Mouse (Mus musculus): ENCODE data around the gene Me1. TPM values are rescaled to one million over a fixed set of nuclear protein-coding genes. Genes with fewer than 3 reads are reported as not detected.
A peak's percentile ranks its signal among the peaks of the same experiment; 100 is the strongest.

Gene Me1
- total and polyA plus RNA-seq, 2 experiments from 2014 or later, result 9.2 to 35.1 TPM

DNA sequence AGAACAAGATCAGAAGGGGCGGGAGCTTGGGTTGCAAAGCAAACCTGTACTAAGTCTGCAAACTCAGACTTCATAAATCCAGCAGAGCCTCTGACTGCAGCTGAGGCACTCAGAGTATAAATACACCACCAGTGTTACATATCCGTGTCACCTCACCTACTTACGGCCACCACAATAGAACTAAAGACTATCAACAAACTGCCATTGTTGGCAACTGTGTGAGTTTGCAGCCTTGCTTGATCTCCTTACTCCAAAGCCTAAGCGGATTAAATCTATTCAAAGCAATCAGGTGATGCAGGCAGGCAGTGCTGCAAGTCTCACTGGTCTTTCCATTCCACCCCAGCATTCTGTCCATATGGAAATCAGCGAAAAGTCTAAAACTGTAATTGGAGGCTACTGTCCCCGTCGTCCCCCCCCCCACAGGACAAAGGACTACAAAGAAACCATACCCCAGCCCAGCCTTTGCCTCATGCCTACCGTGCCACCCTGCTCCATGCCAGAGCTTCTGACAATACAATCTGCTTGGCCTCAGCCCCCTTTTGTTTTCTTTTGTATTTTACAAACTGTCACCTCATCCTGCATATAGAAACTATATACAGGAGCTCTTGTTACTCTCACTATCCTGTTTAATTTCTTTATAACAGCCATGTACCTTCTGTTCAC lies 27.0 kb downstream of the Me1 start:
- TF ChIP-seq EP300 (IDR thresholded peaks at IDR 0.05; ENCODE audit: low read depth) (no peak), CTCF (IDR thresholded peaks at IDR 0.05; ENCODE audit: low read depth) (no peak)
- no peak overlapping the region for H3K4me3 ChIP-seq (ENCODE audit: low read depth, low read length)
- DNase-seq (ENCODE audit: low spot score) (peak; percentile 23), ATAC-seq (ENCODE audit: insufficient read depth, low read depth) (peak; percentile 53)
- 44% methylated on average over 8 of the region's 8 CpGs for WGBS
- H3K9me3 ChIP-seq (replicated peaks; ENCODE audit: control insufficient read depth, low read length), result no peaks in the 10 kb centered on the region
- H3K27me3 ChIP-seq (ENCODE audit: control insufficient read depth, insufficient read depth, low read length), result no peaks in the 10 kb centered on the region
- no peaks in the 10 kb centered on the region for H3K36me3 ChIP-seq (replicated peaks; ENCODE audit: control insufficient read depth, insufficient read depth, low read length)
- no peak overlapping the region for H3K9ac ChIP-seq (replicated peaks; ENCODE audit: low read depth, low read length)
- H3K4me2 ChIP-seq (ENCODE audit: low read depth, low read length), result no peak overlapping the region
- H3K4me1 ChIP-seq (ENCODE audit: control insufficient read depth, insufficient read depth), result no peaks in the 10 kb centered on the region; the same call in 1 of the 2 replicates
- H3K27ac ChIP-seq (ENCODE audit: low read depth), result no peak overlapping the region; the same call in 1 of the 2 replicates

DNA sequence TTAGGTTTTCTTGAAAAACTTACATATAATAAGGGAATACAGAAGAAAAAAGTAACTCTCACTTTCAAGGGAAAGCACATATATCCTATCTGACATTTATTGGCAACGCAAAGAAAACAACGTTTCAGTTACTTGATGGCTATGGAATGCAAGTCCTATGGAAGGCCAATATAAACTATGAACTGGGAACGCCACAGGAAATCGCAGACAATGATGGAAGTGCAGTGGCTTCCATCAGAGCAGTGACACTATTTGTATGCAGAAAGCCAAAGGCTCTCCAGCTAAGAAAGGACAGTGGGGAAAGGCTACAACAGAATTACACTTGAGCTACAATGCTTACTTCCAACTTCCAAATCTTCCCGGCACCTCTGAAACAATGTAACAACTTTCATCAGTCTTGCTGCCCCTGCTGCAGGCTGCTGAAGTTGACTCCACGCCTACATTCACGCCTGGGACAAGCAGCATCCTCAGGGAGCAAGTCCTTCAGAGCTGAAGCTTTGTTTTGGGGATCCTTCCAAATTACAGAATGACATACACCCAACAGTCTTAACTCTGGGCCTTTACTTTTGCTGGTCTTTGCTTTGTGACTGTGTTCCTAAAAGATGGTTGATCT lies 28.5 kb downstream of the Me1 start:
- peak overlapping the region; percentile 12; the same call in 1 of the 2 replicates for H3K27ac ChIP-seq (ENCODE audit: low read depth)
- no peaks in the 10 kb centered on the region for H3K9me3 ChIP-seq (replicated peaks; ENCODE audit: control insufficient read depth, low read length)
- no peak for ATAC-seq (ENCODE audit: insufficient read depth, low read depth)
- H3K36me3 ChIP-seq (replicated peaks; ENCODE audit: control insufficient read depth, insufficient read depth, low read length), result no peaks in the 10 kb centered on the region
- no peaks in the 10 kb centered on the region; the same call in 1 of the 2 replicates for H3K4me1 ChIP-seq (ENCODE audit: control insufficient read depth, insufficient read depth)
- H3K4me2 ChIP-seq (ENCODE audit: low read depth, low read length), result no peak overlapping the region
- H3K27me3 ChIP-seq (ENCODE audit: control insufficient read depth, insufficient read depth, low read length), result no peaks in the 10 kb centered on the region
- peak; percentile 13 for DNase-seq (ENCODE audit: low spot score)
- TF ChIP-seq CTCF (IDR thresholded peaks at IDR 0.05; ENCODE audit: low read depth) (no peak), EP300 (IDR thresholded peaks at IDR 0.05; ENCODE audit: low read depth) (no peak)
- H3K9ac ChIP-seq (replicated peaks; ENCODE audit: low read depth, low read length), result no peak overlapping the region
- WGBS, result 67% methylated on average over 7 of the region's 7 CpGs
- no peak overlapping the region for H3K4me3 ChIP-seq (ENCODE audit: low read depth, low read length)

DNA sequence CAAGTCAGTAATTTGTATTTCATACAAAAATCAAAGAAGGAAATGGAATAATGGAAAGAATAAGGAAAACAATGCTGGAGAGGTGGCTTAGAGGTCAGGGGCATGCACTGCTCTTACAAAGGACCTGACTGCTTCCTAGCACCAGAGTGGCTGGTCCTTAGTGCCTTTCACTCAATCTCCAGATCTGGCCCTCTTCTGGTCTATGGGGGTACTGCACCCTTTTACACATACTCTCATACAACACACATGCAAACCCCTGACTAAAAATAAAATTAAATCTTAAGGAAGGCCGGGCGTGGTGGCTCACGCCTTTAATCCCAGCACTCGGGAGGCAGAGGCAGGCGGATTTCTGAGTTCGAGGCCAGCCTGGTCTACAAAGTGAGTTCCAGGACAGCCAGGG lies 34.1 kb downstream of the Me1 start:
- Histone ChIP-seq H3K9me3 (replicated peaks; ENCODE audit: control insufficient read depth, low read length) (no peaks in the 10 kb centered on the region), H3K27me3 (ENCODE audit: control insufficient read depth, insufficient read depth, low read length) (no peaks in the 10 kb centered on the region), H3K36me3 (replicated peaks; ENCODE audit: control insufficient read depth, insufficient read depth, low read length) (no peaks in the 10 kb centered on the region), H3K4me1 (ENCODE audit: control insufficient read depth, insufficient read depth) (no peaks in the 10 kb centered on the region), H3K9ac (replicated peaks; ENCODE audit: low read depth, low read length) (no peak overlapping the region), H3K4me2 (ENCODE audit: low read depth, low read length) (no peak overlapping the region), H3K27ac (ENCODE audit: low read depth) (no peak overlapping the region), H3K4me3 (ENCODE audit: low read depth, low read length) (no peak overlapping the region)
- no peak for DNase-seq (ENCODE audit: low spot score)
- TF ChIP-seq CTCF (IDR thresholded peaks at IDR 0.05; ENCODE audit: low read depth), result no peak
- no peak for ATAC-seq (ENCODE audit: insufficient read depth, low read depth)
- WGBS, result 97% methylated on average over 6 of the region's 6 CpGs

GRCm38 (mm10) chr9:86661266-86661665 lies 34.5 kb downstream of the Me1 start:
- TF ChIP-seq EP300 (IDR thresholded peaks at IDR 0.05; ENCODE audit: low read depth), result no peak
- TF ChIP-seq CTCF (IDR thresholded peaks at IDR 0.05; ENCODE audit: low read depth), result no peak
- Histone ChIP-seq H3K4me3 (ENCODE audit: low read depth, low read length) (no peak overlapping the region), H3K9me3 (replicated peaks; ENCODE audit: control insufficient read depth, low read length) (no peaks in the 10 kb centered on the region), H3K4me1 (ENCODE audit: control insufficient read depth, insufficient read depth) (no peaks in the 10 kb centered on the region), H3K36me3 (replicated peaks; ENCODE audit: control insufficient read depth, insufficient read depth, low read length) (no peaks in the 10 kb centered on the region), H3K9ac (replicated peaks; ENCODE audit: low read depth, low read length) (no peak overlapping the region), H3K27ac (ENCODE audit: low read depth) (no peak overlapping the region), H3K27me3 (ENCODE audit: control insufficient read depth, insufficient read depth, low read length) (no peaks in the 10 kb centered on the region), H3K4me2 (ENCODE audit: low read depth, low read length) (no peak overlapping the region)
- 91% methylated on average over 3 of the region's 3 CpGs for WGBS
- DNase-seq (ENCODE audit: low spot score), result no peak
- ATAC-seq (ENCODE audit: insufficient read depth, low read depth), result no peak

DNA sequence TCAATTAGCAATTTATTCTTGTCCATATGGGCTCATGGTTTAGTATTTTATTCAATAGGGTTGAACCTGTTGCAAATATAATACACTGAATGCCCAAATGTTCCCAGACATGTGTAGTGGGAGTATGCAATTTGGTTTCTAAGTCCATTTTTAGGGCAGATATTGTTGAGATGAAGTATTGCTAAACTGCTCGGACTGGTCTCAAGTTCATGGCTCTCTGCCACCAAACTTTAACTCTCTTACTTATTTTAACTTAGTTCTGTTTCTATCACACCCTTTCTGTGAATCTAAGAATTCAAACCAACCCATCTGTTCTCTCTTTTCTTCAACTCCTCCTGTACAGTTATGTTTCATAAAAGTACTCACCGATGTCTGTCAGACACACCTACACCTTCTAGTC lies 35.4 kb downstream of the Me1 start:
- Histone ChIP-seq H3K4me2 (ENCODE audit: low read depth, low read length) (no peak overlapping the region), H3K27me3 (ENCODE audit: control insufficient read depth, insufficient read depth, low read length) (no peaks in the 10 kb centered on the region), H3K4me3 (ENCODE audit: low read depth, low read length) (no peak overlapping the region), H3K9ac (replicated peaks; ENCODE audit: low read depth, low read length) (no peak overlapping the region), H3K27ac (ENCODE audit: low read depth) (no peak overlapping the region), H3K4me1 (ENCODE audit: control insufficient read depth, insufficient read depth) (no peaks in the 10 kb centered on the region), H3K36me3 (replicated peaks; ENCODE audit: control insufficient read depth, insufficient read depth, low read length) (no peaks in the 10 kb centered on the region; the same call in 1 of the 2 replicates), H3K9me3 (replicated peaks; ENCODE audit: control insufficient read depth, low read length) (no peaks in the 10 kb centered on the region)
- DNase-seq (ENCODE audit: low spot score), result no peak
- ATAC-seq (ENCODE audit: insufficient read depth, low read depth), result no peak
- TF ChIP-seq EP300 (IDR thresholded peaks at IDR 0.05; ENCODE audit: low read depth) (no peak), CTCF (IDR thresholded peaks at IDR 0.05; ENCODE audit: low read depth) (no peak)
- 73% methylated on average over 2 of the region's 2 CpGs for WGBS
